Mouse (Mus musculus): ENCODE measurements around the gene Nup54.

DNA sequence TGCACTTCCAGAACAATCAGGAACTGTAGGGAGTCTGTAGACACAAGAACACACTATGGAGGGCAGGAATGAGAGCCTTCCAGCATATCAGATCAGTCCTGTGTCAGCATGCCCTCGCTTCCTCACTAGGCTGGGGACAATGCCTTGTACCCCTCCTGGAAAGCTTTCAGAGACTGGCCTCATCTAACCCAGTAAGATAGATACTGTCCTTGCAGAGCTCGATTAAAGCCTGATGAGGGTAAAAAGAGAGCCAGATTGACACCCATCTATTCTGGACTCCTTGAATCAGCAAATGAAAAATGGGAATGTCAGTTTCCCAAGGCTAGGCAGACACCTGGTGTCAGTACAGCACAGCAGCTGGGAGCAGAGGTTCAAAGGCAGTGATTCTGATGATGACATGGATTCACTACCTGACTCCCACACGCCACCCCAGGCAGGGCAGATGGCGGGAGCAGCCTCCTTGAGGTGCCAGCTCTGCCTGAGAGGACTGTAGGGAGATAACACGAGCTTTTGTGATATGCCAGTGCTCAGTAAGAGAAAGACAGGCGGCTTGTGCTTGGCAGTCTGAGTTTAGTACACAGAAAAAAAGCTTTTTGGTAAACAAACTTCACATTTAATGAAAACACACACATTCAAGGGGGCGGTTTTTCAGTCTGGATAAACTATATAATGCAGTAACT lies 23.4 kb downstream of the Nup54 start:
- TF ChIP-seq CTCF (IDR thresholded peaks at IDR 0.05; ENCODE audit: low read depth) (no peak), EP300 (IDR thresholded peaks at IDR 0.05; ENCODE audit: low read depth) (no peak)

Data from heart, postnatal 0 days (tissue).